Mouse (Mus musculus) ES-Bruce4 (cell line): ENCODE data around the gene Gcgr.

Experiments used
- CTCF ChIP-seq: IDR thresholded peaks from one replicate; pipeline ENCODE4 v1.8.1; 2011; ENCODE audit warnings: low read depth, low read length
- EP300 ChIP-seq: IDR thresholded peaks from 2 replicates; pipeline ENCODE4 v1.6.1; 2011; ENCODE audit warnings: low read depth, low read length; ENCODE audit not compliant: insufficient read depth
- POLR2A ChIP-seq: IDR thresholded peaks from one replicate; pipeline ENCODE4 v1.8.1; 2011; ENCODE audit warnings: low read length; ENCODE audit not compliant: insufficient read depth

- TF ChIP-seq POLR2A = no peak
- TF ChIP-seq CTCF = no peak
- no peak for TF ChIP-seq EP300
Measured at GRCm38 (mm10) chr11:120571122-120571521, 40.6 kb downstream of the Gcgr start.
